Mouse (Mus musculus) MEL (cell line): ENCODE measurements around the gene Gstp3.
"Not testable (repeated sequence)": the region's sequence is repeated elsewhere in the genome, so short reads cannot be mapped to it uniquely, and the experiment has no call there.

Source experiments
- CHD1 ChIP-seq: IDR thresholded peaks from 2 replicates; pipeline ENCODE4 v1.6.1; 2012; ENCODE audit warnings: low read depth, mild to moderate bottlenecking, inconsistent platforms, low read length, improper control_type of control experiment
- CTCF ChIP-seq, 3 experiments: IDR thresholded peaks in 2 of 3; conservative IDR thresholded peaks in 1 of 3; 2 replicates each; pipeline ENCODE4 v1.5.1; 2011 to 2012; ENCODE audit warnings: low read length in 3 of 3, low read depth in 2 of 3, mild to moderate bottlenecking in 2 of 3, improper control_type of control experiment in 1 of 3, inconsistent platforms in 1 of 3, mixed read lengths in 1 of 3, moderate library complexity in 1 of 3; ENCODE audit not compliant: control insufficient read depth in 1 of 3, insufficient read depth in 1 of 3, poor library complexity in 1 of 3, severe bottlenecking in 1 of 3
- EP300 ChIP-seq, 2 experiments: IDR thresholded peaks; 2 replicates each; pipeline ENCODE4 v1.6.1; 2011; ENCODE audit warnings: improper control_type of control experiment in 2 of 2, low read length in 2 of 2, low read depth in 1 of 2, mild to moderate bottlenecking in 1 of 2
- MAX ChIP-seq: IDR thresholded peaks from 2 replicates; pipeline ENCODE4 v1.6.1; 2011; ENCODE audit warnings: low read length, improper control_type of control experiment
- NRF1 ChIP-seq: IDR thresholded peaks from 2 replicates; pipeline ENCODE4 v1.6.1; 2014; ENCODE audit warnings: low read depth, mild to moderate bottlenecking, inconsistent platforms, low read length, improper control_type of control experiment, moderate library complexity; ENCODE audit not compliant: poor library complexity, insufficient read depth, severe bottlenecking
- POLR2A ChIP-seq, 2 experiments: IDR thresholded peaks; 2 replicates each; pipeline ENCODE4 v1.6.1; 2011 to 2012; ENCODE audit warnings: low read length in 2 of 2, mild to moderate bottlenecking in 2 of 2, control low read depth in 1 of 2, improper control_type of control experiment in 1 of 2, low read depth in 1 of 2, moderate library complexity in 1 of 2; ENCODE audit not compliant: control insufficient read depth in 1 of 2, insufficient read depth in 1 of 2, poor library complexity in 1 of 2
- ZC3H11A ChIP-seq: IDR thresholded peaks from 2 replicates; pipeline ENCODE4 v1.6.1; 2012; ENCODE audit warnings: low read depth, mild to moderate bottlenecking, inconsistent platforms, low read length, improper control_type of control experiment
- ZKSCAN1 ChIP-seq: IDR thresholded peaks from 2 replicates; pipeline ENCODE4 v1.6.1; 2012; ENCODE audit warnings: low read depth, mild to moderate bottlenecking, inconsistent platforms, low read length, improper control_type of control experiment, moderate library complexity
- ZMIZ1 ChIP-seq: IDR thresholded peaks from 2 replicates; pipeline ENCODE4 v1.6.1; 2012; ENCODE audit warnings: low read depth, mild to moderate bottlenecking, inconsistent platforms, low read length, improper control_type of control experiment, moderate library complexity
- ZNF384 ChIP-seq: IDR thresholded peaks from 2 replicates; pipeline ENCODE4 v1.6.1; 2012; ENCODE audit warnings: low read depth, mild to moderate bottlenecking, inconsistent platforms, low read length, improper control_type of control experiment

GRCm38 (mm10) chr19:4041500-4041899, 17.9 kb downstream of the Gstp3 start:
- TF ChIP-seq CTCF (IDR thresholded peaks at IDR 0.05 in 2 of 3, conservative IDR thresholded peaks at IDR 0.05 in 1 of 3; ENCODE audit: control insufficient read depth in 1 of 3, insufficient read depth in 1 of 3, low read depth in 2 of 3, low read length in 3 of 3, poor library complexity in 1 of 3, severe bottlenecking in 1 of 3); MAX; ZNF384; ZMIZ1; POLR2A (IDR thresholded peaks at IDR 0.05; ENCODE audit: control insufficient read depth in 1 of 2, insufficient read depth in 1 of 2, low read depth in 1 of 2, low read length in 2 of 2, poor library complexity in 1 of 2); ZC3H11A; CHD1; NRF1; EP300 (IDR thresholded peaks at IDR 0.05; ENCODE audit: low read depth in 1 of 2, low read length in 2 of 2); ZKSCAN1: not testable (repeated sequence)
